Mouse (Mus musculus) forebrain, embryonic 14.5 days (tissue): Measurements from ENCODE around the gene Nle1. TPM values are rescaled to one million over a fixed set of nuclear protein-coding genes. Genes with fewer than 3 reads are reported as not detected.
A peak's percentile ranks its signal among the peaks of the same experiment; 100 is the strongest.

Experiments
- ATAC-seq: fragments of 200-750 bp; cut with Nextera tagmentation; 2 replicates; pipeline ENCODE4 v1.8.0; 2017; ENCODE audit warnings: mild to moderate bottlenecking, moderate library complexity
- DNase-seq: peaks from one replicate; pipeline ENCODE4 v3.0.0-alpha.2; 2015; ENCODE audit warnings: low spot score
- H3K27ac ChIP-seq: fragments of 300-500 bp; sonication (generic); 2 replicates; pipeline ENCODE4 v1.5.1; 2014; ENCODE audit warnings: low read depth, mild to moderate bottlenecking, control low read depth, low read length, moderate library complexity
- H3K27me3 ChIP-seq: fragments of 300-500 bp; sonication (generic); replicated peaks from 2 replicates; pipeline ENCODE4 v1.6.1; 2014; ENCODE audit warnings: low read length, control low read depth, mixed read lengths; ENCODE audit not compliant: control insufficient read depth, insufficient read depth
- H3K36me3 ChIP-seq: fragments of 300-500 bp; sonication (generic); 2 replicates; pipeline ENCODE4 v1.6.1; 2014; ENCODE audit warnings: low read length, control low read depth; ENCODE audit not compliant: control insufficient read depth, insufficient read depth
- H3K4me1 ChIP-seq: fragments of 300-500 bp; sonication (generic); 2 replicates; pipeline ENCODE4 v1.6.1; 2014; ENCODE audit warnings: antibody characterized with exemption, low read length, control low read depth; ENCODE audit not compliant: control insufficient read depth, insufficient read depth
- H3K4me2 ChIP-seq: fragments of 300-500 bp; sonication (generic); 2 replicates; pipeline ENCODE4 v1.6.1; 2014; ENCODE audit warnings: mild to moderate bottlenecking, control low read depth, low read length
- H3K4me3 ChIP-seq: fragments of 300-500 bp; sonication (generic); 2 replicates; pipeline ENCODE4 v1.5.1; 2014; ENCODE audit warnings: low read depth, low read length, control low read depth
- H3K9ac ChIP-seq: fragments of 300-500 bp; sonication (generic); 2 replicates; pipeline ENCODE4 v1.6.1; 2014; ENCODE audit warnings: mild to moderate bottlenecking, low read length, control low read depth, moderate library complexity
- H3K9me3 ChIP-seq: fragments of 300-500 bp; sonication (generic); replicated peaks from 2 replicates; pipeline ENCODE4 v1.6.1; 2016; ENCODE audit warnings: low read length, control low read depth, mixed read lengths; ENCODE audit not compliant: control insufficient read depth
- WGBS: fragments of 180-500 bp; shearing (Covaris S2); extraction: QIAGEN DNeasy Blood & Tissue Kit; methylation state at CpG from one replicate; pipeline ENCODE4 v1.1.7; 2014; 5-methylcytosine and 5-hydroxymethylcytosine counted together
- polyA plus RNA-seq: library from polyadenylated mRNA; unstranded; fragments of >200 nt; fragmentation: Nextera tagmentation; extraction: Ambion mirVana; gene quantifications from 2 replicates; pipeline ENCODE4 v1.2.1, GENCODE M21; 2014

The Nle1 gene
- polyA plus RNA-seq, 1 experiment from 2014 or later: 23.4 TPM

DNA sequence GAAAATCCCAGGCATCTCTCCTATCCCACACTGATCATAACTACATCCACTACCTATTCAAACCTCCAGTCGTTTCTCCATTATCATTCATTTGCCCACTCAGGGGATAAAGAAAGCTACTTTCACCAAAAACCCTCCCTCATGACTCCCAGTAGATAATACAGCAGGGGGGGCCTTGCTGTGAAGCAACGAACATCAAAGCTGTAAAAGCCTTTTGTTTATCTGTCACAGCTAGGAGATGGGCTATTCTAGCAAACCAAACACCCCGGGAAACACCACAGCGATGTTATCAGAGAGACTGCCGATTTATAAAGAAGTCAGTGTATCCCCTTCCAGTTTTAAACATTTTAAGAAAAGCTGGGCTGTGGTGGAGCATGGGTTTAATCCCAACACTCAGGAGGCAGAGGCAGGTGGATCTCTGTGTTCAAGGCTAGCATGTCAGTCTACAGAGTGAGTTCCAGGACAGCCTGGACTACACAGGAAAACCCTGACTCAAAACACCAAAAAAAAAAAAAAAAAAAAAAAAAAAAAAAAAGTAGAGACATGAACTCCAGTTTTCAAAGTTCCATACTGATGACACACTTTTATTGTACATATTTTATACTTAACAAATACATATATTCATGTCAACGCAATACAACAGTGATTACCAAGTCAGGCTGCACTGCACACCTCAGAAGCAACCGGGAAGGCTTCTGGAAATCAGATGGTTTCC, 41.2 kb downstream of the Nle1 start:
- no peak for DNase-seq
- Histone ChIP-seq H3K36me3 (no peaks in the 10 kb centered on the region), H3K4me3 (no peak overlapping the region), H3K27me3 (no peaks in the 10 kb centered on the region), H3K9ac (no peak overlapping the region), H3K4me1 (peaks cover 25% of the 10 kb centered on the region), H3K4me2 (no peak overlapping the region), H3K27ac (no peak overlapping the region), H3K9me3 (no peaks in the 10 kb centered on the region)
- 29% methylated on average over 7 of the region's 7 CpGs for WGBS
- no peak for ATAC-seq

- no peak for DNase-seq
- no peaks in the 10 kb centered on the region for H3K27me3 ChIP-seq
- H3K9me3 ChIP-seq: no peaks in the 10 kb centered on the region
- no peaks in the 10 kb centered on the region for H3K36me3 ChIP-seq
- H3K4me2 ChIP-seq: no peak overlapping the region
- H3K9ac ChIP-seq: no peak overlapping the region
- no peak for ATAC-seq
- peaks cover 30% of the 10 kb centered on the region for H3K4me1 ChIP-seq
- no peak overlapping the region for H3K4me3 ChIP-seq
- H3K27ac ChIP-seq: no peak overlapping the region
- 86% methylated on average over 10 of the region's 10 CpGs for WGBS
Measured at GRCm38 (mm10) chr11:82865957-82866356, 42.3 kb downstream of the Nle1 start.

- no peaks in the 10 kb centered on the region for H3K9me3 ChIP-seq
- H3K36me3 ChIP-seq: no peaks in the 10 kb centered on the region
- peaks cover 30% of the 10 kb centered on the region for H3K4me1 ChIP-seq
- peak overlapping the region; percentile 81 for H3K27ac ChIP-seq
- ATAC-seq: peak; percentile 84
- DNase-seq: peak; percentile 77
- H3K4me3 ChIP-seq: no peak overlapping the region
- 8% methylated on average over 4 of the region's 4 CpGs for WGBS
- no peak overlapping the region for H3K4me2 ChIP-seq
- H3K27me3 ChIP-seq: no peaks in the 10 kb centered on the region
- H3K9ac ChIP-seq: no peak overlapping the region
Measured at GRCm38 (mm10) chr11:82863488-82863931, 44.7 kb downstream of the Nle1 start.

DNA sequence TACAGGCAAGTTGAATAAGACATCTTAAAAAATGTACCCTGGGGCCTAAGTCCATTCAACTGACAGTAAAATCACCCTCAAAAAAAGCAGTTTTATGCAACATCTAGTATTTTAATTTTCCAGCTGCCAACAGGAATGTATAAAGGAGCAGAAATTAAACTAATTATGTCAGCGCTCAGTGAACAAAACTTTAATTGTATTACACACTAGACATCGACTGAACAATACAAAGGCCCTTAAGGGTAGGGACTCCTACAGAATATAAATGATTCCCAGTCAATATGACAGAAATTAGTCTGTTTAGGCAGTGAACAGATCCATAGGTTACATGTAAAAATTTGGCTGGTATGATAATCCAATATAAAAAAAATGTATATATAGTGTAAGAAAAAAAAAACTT, 45.2 kb downstream of the Nle1 start:
- Histone ChIP-seq H3K36me3 (no peaks in the 10 kb centered on the region), H3K27me3 (no peaks in the 10 kb centered on the region), H3K4me3 (no peak overlapping the region), H3K4me2 (0 out of 2 replicates have a peak overlapping the region, but pooled peaks have one; percentile 1), H3K4me1 (peaks cover 30% of the 10 kb centered on the region), H3K9me3 (no peaks in the 10 kb centered on the region), H3K9ac (no peak overlapping the region), H3K27ac (peak overlapping the region; percentile 81)
- DNase-seq (peak; percentile 73), ATAC-seq (peak; percentile 81)
- WGBS: 4% methylated on average over 2 of the region's 2 CpGs

GRCm38 (mm10) chr11:82862638-82863037, 45.6 kb downstream of the Nle1 start:
- WGBS: 14% methylated on average over 9 of the region's 9 CpGs
- Histone ChIP-seq H3K4me2 (0 out of 2 replicates have a peak overlapping the region, but pooled peaks have one; percentile 1), H3K27me3 (no peaks in the 10 kb centered on the region), H3K9me3 (no peaks in the 10 kb centered on the region), H3K4me3 (no peak overlapping the region), H3K36me3 (no peaks in the 10 kb centered on the region), H3K4me1 (peaks cover 30% of the 10 kb centered on the region), H3K9ac (no peak overlapping the region), H3K27ac (peak overlapping the region; percentile 76)
- DNase-seq (no peak), ATAC-seq (peak; percentile 24; the same call in 1 of the 2 replicates)

DNA sequence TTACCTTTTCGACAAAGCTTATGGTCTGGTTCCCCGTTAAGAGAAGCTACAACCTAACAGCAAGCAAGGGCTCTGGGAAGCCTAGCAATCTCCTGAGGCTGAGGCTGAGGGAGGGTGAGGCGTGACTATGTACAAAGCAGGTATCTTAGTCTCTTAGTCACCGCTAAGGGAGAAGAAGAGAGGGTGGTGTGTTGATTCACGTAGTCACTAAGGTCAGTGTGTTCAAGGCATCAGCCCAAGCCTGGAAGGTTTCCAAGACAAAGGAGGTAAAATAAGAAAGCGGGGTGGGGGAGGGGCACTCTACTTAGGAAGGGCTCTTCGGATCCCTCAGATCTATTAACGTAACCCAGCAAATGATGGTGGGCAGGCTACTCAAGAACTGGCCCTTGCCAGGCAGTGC, 46.7 kb downstream of the Nle1 start:
- H3K27ac ChIP-seq: 0 out of 2 replicates have a peak overlapping the region, but pooled peaks have one; percentile 76
- DNase-seq: no peak
- no peaks in the 10 kb centered on the region for H3K36me3 ChIP-seq
- no peak overlapping the region for H3K9ac ChIP-seq
- peaks cover 26% of the 10 kb centered on the region for H3K4me1 ChIP-seq
- H3K9me3 ChIP-seq: no peaks in the 10 kb centered on the region
- WGBS: 46% methylated on average over 8 of the region's 8 CpGs
- H3K27me3 ChIP-seq: no peaks in the 10 kb centered on the region
- ATAC-seq: no peak
- no peak overlapping the region for H3K4me2 ChIP-seq
- no peak overlapping the region for H3K4me3 ChIP-seq

DNA sequence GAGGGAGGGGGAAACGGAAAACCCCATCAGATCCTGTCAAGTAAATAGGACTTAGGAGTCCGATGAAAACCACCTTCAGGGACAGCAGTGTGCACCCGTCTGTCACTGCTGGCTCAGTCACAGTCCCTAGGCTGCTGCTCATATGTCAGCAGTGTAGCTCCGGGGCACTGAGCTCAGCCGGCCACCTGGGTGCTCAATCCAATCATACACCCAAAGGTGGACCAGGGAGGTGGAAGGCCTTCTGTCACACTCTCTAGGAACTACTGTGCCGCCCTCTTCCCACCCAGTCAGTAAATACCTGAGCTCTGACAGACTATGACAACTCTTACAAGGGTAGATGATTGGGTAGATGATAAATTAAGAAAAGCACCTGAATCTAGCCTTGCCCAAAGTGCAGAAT, 47.5 kb downstream of the Nle1 start:
- Histone ChIP-seq H3K4me3 (no peak overlapping the region), H3K9ac (no peak overlapping the region)
- ATAC-seq: no peak

DNA sequence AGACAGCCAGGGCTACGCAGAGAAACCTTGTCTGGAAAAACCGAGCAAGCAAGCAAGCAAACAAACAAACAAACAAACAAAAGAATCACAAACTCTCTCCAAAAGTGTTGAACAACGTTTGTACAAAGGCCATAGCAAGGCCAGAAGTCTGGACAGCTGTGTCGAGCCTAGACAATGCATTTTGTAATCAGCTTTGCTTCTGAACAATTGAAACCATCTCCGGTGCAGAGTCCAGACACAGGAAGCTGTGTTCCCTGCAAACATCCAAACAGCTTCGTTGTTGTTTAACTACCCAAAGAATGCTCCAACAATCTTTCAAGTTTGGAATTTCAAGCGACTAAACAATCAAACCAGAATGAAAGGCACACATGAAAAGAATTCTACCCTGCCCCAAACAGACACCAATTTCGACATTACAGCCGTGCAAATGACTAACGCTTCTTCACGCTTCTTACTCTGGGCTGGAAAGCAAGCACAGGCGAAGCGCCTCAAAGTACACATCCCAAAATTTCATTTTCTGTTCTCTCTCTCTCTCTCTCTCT, 50.8 kb downstream of the Nle1 start:
- H3K36me3 ChIP-seq: no peaks in the 10 kb centered on the region
- WGBS: 77% methylated on average over 13 of the region's 13 CpGs
- no peaks in the 10 kb centered on the region for H3K9me3 ChIP-seq
- H3K27me3 ChIP-seq: no peaks in the 10 kb centered on the region
- no peak overlapping the region for H3K9ac ChIP-seq
- peaks cover 19% of the 10 kb centered on the region for H3K4me1 ChIP-seq
- H3K27ac ChIP-seq: peak overlapping the region; percentile 70; the same call in 1 of the 2 replicates
- ATAC-seq: no peak
- no peak overlapping the region for H3K4me3 ChIP-seq
- no peak for DNase-seq
- no peak overlapping the region for H3K4me2 ChIP-seq

More for the DNA sequence above, 47.5 kb downstream of the Nle1 start:
- peaks cover 31% of the 10 kb centered on the region for H3K4me1 ChIP-seq
- WGBS: 85% methylated on average over 6 of the region's 6 CpGs
- H3K27me3 ChIP-seq: no peaks in the 10 kb centered on the region
- H3K9me3 ChIP-seq: no peaks in the 10 kb centered on the region
- H3K4me2 ChIP-seq: no peak overlapping the region
- H3K27ac ChIP-seq: no peak overlapping the region
- no peaks in the 10 kb centered on the region for H3K36me3 ChIP-seq
- DNase-seq: no peak

DNA sequence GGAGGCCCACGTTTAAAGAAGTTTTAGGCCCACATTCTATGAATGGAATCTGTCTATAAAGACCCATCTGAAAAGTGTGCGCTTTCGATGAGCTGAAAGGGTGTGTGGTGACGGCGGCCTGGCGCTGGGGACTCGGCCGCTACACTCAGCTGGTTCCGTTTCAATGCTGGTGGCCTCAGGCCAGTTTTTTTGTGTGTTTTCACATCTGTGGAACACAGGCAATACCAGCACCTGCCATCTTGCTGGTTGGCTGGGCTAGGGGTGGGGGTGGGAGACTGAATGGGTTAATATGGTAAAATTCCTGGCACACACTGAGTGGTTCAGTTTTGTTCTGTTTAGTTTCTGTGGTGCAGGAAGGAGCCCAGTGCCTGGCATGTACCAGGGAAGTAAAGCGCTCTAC, 52.2 kb downstream of the Nle1 start:
- Histone ChIP-seq H3K27ac (peak overlapping the region; percentile 70), H3K4me2 (peak overlapping the region; percentile 18; the same call in 1 of the 2 replicates), H3K4me1 (peaks cover 10% of the 10 kb centered on the region), H3K27me3 (no peaks in the 10 kb centered on the region), H3K9me3 (no peaks in the 10 kb centered on the region), H3K9ac (no peak overlapping the region), H3K36me3 (no peaks in the 10 kb centered on the region), H3K4me3 (no peak overlapping the region)
- 10% methylated on average over 10 of the region's 10 CpGs for WGBS
- ATAC-seq (peak; percentile 89), DNase-seq (peak; percentile 86)
